Mouse (Mus musculus) CH12.LX (cell line): ENCODE data around the gene Zfpm1. TPM values are rescaled to one million over a fixed set of nuclear protein-coding genes. Genes with fewer than 3 reads are reported as not detected.

ENCODE experiments used
- DNase-seq: peaks from one replicate; pipeline ENCODE4 v3.0.0-alpha.2; 2013; ENCODE audit errors: extremely low read depth
- H3K27ac ChIP-seq: 2 replicates; pipeline ENCODE4 v1.5.1; 2012; ENCODE audit warnings: low read depth, mild to moderate bottlenecking, control low read depth, moderate library complexity; ENCODE audit not compliant: insufficient read depth
- H3K27me3 ChIP-seq: replicated peaks from 2 replicates; pipeline ENCODE3; 2012; ENCODE audit warnings: inconsistent platforms
- H3K36me3 ChIP-seq, 2 experiments: replicated peaks in 1 of 2; 2 replicates each; pipeline versions ENCODE3 to v1.6.1; 2012; ENCODE audit warnings: inconsistent platforms in 1 of 2, low read length in 1 of 2, mild to moderate bottlenecking in 1 of 2, mixed read lengths in 1 of 2, moderate library complexity in 1 of 2; ENCODE audit not compliant: control insufficient read depth in 1 of 2, insufficient read depth in 1 of 2
- H3K4me1 ChIP-seq, 2 experiments: 2 replicates each; pipeline ENCODE4 v1.6.1; 2012; ENCODE audit warnings: inconsistent platforms in 1 of 2, moderate library complexity in 1 of 2; ENCODE audit not compliant: insufficient read depth in 2 of 2, control insufficient read depth in 1 of 2
- H3K4me2 ChIP-seq: 2 replicates; pipeline ENCODE4 v1.6.1; 2012; ENCODE audit warnings: low read depth, mild to moderate bottlenecking, control low read depth; ENCODE audit not compliant: poor library complexity, insufficient read depth, severe bottlenecking
- H3K4me3 ChIP-seq, 3 experiments: fragments of 150-350 bp in 1 of 3; sonication (generic) in 1 of 3; replicated peaks in 1 of 3; 2 replicates each; pipeline versions ENCODE3 to v1.5.1; 2011 to 2012; ENCODE audit warnings: low read depth in 2 of 3, low read length in 2 of 3, mild to moderate bottlenecking in 2 of 3, moderate library complexity in 2 of 3, control low read depth in 1 of 3, improper control_type of control experiment in 1 of 3, inconsistent platforms in 1 of 3, mixed read lengths in 1 of 3; ENCODE audit not compliant: poor library complexity in 1 of 3
- H3K79me2 ChIP-seq: replicated peaks from 2 replicates; pipeline ENCODE4 v1.6.1; 2012; ENCODE audit warnings: mild to moderate bottlenecking, moderate library complexity; ENCODE audit not compliant: control insufficient read depth, poor library complexity, insufficient read depth, severe bottlenecking; ENCODE audit errors: extremely low read depth
- H3K9ac ChIP-seq: 2 replicates; pipeline ENCODE4 v1.6.1; 2012; ENCODE audit warnings: low read depth, mild to moderate bottlenecking, control low read depth, moderate library complexity; ENCODE audit not compliant: insufficient read depth
- H3K9me3 ChIP-seq: replicated peaks from 2 replicates; pipeline ENCODE3; 2012; ENCODE audit warnings: low read length, inconsistent platforms, mixed read lengths
- BHLHE40 ChIP-seq: IDR thresholded peaks from 2 replicates; pipeline ENCODE4 v1.6.1; 2011; ENCODE audit warnings: mild to moderate bottlenecking, low read depth, low read length, improper control_type of control experiment
- CHD2 ChIP-seq: IDR thresholded peaks from 2 replicates; pipeline ENCODE4 v1.6.1; 2011; ENCODE audit warnings: low read length, improper control_type of control experiment
- ELF1 ChIP-seq: IDR thresholded peaks from 2 replicates; pipeline ENCODE4 v1.6.1; 2014; ENCODE audit warnings: low read depth, mild to moderate bottlenecking, inconsistent platforms, low read length, improper control_type of control experiment
- JUN ChIP-seq: IDR thresholded peaks from 2 replicates; pipeline ENCODE4 v1.6.1; 2011; ENCODE audit warnings: low read depth, mild to moderate bottlenecking, low read length, improper control_type of control experiment, moderate library complexity; ENCODE audit not compliant: insufficient read depth
- JUND ChIP-seq: conservative IDR thresholded peaks from 2 replicates; pipeline ENCODE4 v1.6.1; 2011; ENCODE audit warnings: low read depth, low read length, improper control_type of control experiment
- MEF2A ChIP-seq: IDR thresholded peaks from 2 replicates; pipeline ENCODE4 v1.6.1; 2014; ENCODE audit warnings: low read depth, mild to moderate bottlenecking, inconsistent platforms, low read length, improper control_type of control experiment, borderline replicate concordance
- NRF1 ChIP-seq: IDR thresholded peaks from 2 replicates; pipeline ENCODE4 v1.6.1; 2014; ENCODE audit warnings: low read depth, mild to moderate bottlenecking, inconsistent platforms, low read length, improper control_type of control experiment, moderate library complexity
- POLR2AphosphoS2 ChIP-seq: IDR thresholded peaks from 2 replicates; pipeline ENCODE4 v1.6.1; 2011; ENCODE audit warnings: low read depth, low read length, improper control_type of control experiment
- SIN3A ChIP-seq: IDR thresholded peaks from 2 replicates; pipeline ENCODE4 v1.6.1; 2012; ENCODE audit warnings: low read length, improper control_type of control experiment, inconsistent platforms
- SMC3 ChIP-seq: IDR thresholded peaks from 2 replicates; pipeline ENCODE4 v1.6.1; 2011; ENCODE audit warnings: low read depth, low read length, improper control_type of control experiment
- TCF12 ChIP-seq: IDR thresholded peaks from 2 replicates; pipeline ENCODE4 v1.6.1; 2014; ENCODE audit warnings: low read depth, mild to moderate bottlenecking, inconsistent platforms, low read length, improper control_type of control experiment
- ZC3H11A ChIP-seq: IDR thresholded peaks from 2 replicates; pipeline ENCODE4 v1.6.1; 2012; ENCODE audit warnings: low read depth, mild to moderate bottlenecking, inconsistent platforms, low read length, improper control_type of control experiment
- ZKSCAN1 ChIP-seq: IDR thresholded peaks from 2 replicates; pipeline ENCODE4 v1.6.1; 2012; ENCODE audit warnings: low read depth, inconsistent platforms, low read length, improper control_type of control experiment, borderline replicate concordance
- dilution Hi-C: fragments of 300-500 bp; cut with MboI; formaldehyde crosslinking; loops from 2 replicates; pipeline ENCODE4 v1.14.3; 2020; ENCODE audit warnings: low sequenced_read_pairs; ENCODE audit not compliant: extremely low pct_unique_long_range_greater_than_20kb, extremely low pct_ligation_motif_present
- in situ Hi-C: fragments of 300-500 bp; cut with MboI; formaldehyde crosslinking; loops from 3 replicates; pipeline ENCODE4 v1.14.3; 2019; ENCODE audit warnings: low sequenced_read_pairs, low pct_ligation_motif_present, low pct_unique_long_range_greater_than_20kb, mixed read lengths
- polyA plus RNA-seq: library from polyadenylated mRNA; unstranded; fragments of >175 nt; gene quantifications from 2 replicates; pipeline ENCODE4 v1.2.1, GENCODE M21; 2012; ENCODE audit warnings: low read depth; ENCODE audit not compliant: insufficient read length
- total RNA-seq, 2 experiments: library from RNA; depleted of rRNA; stranded (reverse); fragments of 300-350 nt in 1 of 2; fragments of >200 nt in 1 of 2; gene quantifications; 2 replicates each; pipeline ENCODE4 v1.2.3; 2012 to 2014

Zfpm1 gene
- total and polyA plus RNA-seq, 3 experiments: 11.0 to 63.5 (median 30.1) TPM

DNA sequence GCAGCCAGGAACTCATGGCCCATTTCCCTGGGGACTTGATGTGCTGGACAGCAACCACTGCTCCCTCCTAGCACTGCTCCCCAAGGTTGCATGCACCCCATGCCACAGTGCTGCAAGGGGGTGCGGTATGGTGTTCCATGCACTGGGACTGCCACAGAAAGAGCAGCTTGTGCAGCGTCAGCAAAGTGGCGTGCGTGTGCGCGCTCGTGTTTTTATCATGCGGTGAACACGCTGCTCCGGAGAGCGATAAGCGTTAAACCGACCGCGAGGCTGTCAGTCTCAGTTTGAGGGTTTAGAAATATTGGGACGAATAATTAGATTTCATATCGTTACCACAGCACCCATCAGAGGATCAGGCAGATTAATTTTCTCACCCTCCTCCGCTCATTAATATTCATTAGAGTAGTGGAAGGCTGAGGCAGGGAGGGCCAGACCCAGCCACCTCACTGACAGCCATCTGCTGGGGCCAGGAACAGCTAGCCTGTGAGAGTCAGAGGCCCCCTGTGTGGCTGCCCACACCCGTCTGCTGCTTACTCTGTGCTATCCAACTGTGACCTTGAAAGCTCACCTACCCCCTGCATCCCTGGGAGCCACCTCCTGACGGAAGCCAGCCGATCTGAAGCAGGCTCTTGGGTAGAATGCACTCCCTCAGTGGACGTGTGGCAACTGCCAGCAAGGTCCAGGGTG, 47.8 kb downstream of the Zfpm1 start:
- Histone ChIP-seq H3K4me3 (no peak overlapping the region), H3K9me3 (peaks cover 4% of the 10 kb centered on the region), H3K27me3 (no peaks in the 10 kb centered on the region), H3K79me2 (no peaks in the 10 kb centered on the region), H3K4me1 (peaks cover 2 to 12% of the 10 kb centered on the region in 2 experiments; a peak in 2 of 4 replicates), H3K36me3 (peaks cover 48 to 95% of the 10 kb centered on the region in 2 experiments), H3K4me2 (no peak overlapping the region), H3K27ac (no peak overlapping the region), H3K9ac (no peak overlapping the region)
- TF ChIP-seq ZKSCAN1: no peak
- no peak for TF ChIP-seq ELF1
- TF ChIP-seq ZC3H11A: no peak
- TF ChIP-seq CHD2: no peak
- no peak for TF ChIP-seq NRF1
- no peak for TF ChIP-seq MEF2A
- no peak for TF ChIP-seq BHLHE40
- TF ChIP-seq TCF12: no peak
- no peak for TF ChIP-seq SIN3A
- no peak for TF ChIP-seq POLR2AphosphoS2
- no peak for TF ChIP-seq JUND
- in situ Hi-C loops: loop anchor here (5.0 kb wide), 1 partner anchor 47 kb away; the partner anchor contains the start of gene Zfpm1
- dilution Hi-C loops: no loop called here
- no peak for DNase-seq

DNA sequence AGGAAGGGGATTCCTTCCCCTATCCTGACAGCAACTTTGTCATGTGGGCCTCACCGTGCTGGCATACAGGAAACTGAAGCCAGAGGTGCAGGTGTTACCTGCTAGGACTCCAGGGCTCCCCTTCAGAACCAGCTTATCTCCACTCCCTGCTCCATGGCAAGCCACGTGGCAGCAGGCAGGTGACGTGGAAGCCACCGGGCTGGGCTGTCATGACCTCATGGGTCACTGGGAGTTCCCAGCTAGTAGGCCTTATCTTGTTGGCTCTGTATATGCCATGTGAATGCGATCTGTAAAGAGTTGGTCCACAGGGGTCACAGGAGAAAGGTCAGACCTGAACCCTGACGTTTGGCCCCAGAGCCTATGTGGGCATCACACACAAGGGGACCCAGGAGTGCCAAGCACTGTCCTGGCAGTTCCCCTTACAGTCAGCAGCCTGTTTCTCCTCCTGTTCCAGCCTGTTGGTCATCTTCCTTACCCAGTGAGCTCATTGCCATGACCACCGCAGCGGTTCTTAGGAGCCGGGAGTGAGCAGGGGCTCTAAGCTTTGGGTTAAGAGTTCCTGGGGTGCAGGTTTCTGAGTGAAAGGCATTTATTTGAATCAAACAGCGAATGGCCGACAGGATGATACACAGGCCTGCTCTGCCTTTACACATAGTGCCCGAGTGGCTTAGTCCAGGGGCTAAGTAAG, 48.6 kb downstream of the Zfpm1 start:
- Histone ChIP-seq H3K4me1 (peaks cover 2 to 12% of the 10 kb centered on the region in 2 experiments; a peak in 2 of 4 replicates), H3K4me2 (no peak overlapping the region), H3K4me3 (no peak overlapping the region), H3K79me2 (no peaks in the 10 kb centered on the region), H3K36me3 (peaks cover 51 to 95% of the 10 kb centered on the region in 2 experiments), H3K9me3 (peaks cover 13% of the 10 kb centered on the region), H3K9ac (no peak overlapping the region), H3K27me3 (no peaks in the 10 kb centered on the region), H3K27ac (no peak overlapping the region)
- dilution Hi-C loops: no loop called here
- no peak for DNase-seq
- in situ Hi-C loops: no loop called here
- no peak for TF ChIP-seq JUN
- TF ChIP-seq BHLHE40: no peak
- no peak for TF ChIP-seq SMC3
